Comparison of ENCODE assay signal across 8 mouse cellular contexts in the genomic region with DNA sequence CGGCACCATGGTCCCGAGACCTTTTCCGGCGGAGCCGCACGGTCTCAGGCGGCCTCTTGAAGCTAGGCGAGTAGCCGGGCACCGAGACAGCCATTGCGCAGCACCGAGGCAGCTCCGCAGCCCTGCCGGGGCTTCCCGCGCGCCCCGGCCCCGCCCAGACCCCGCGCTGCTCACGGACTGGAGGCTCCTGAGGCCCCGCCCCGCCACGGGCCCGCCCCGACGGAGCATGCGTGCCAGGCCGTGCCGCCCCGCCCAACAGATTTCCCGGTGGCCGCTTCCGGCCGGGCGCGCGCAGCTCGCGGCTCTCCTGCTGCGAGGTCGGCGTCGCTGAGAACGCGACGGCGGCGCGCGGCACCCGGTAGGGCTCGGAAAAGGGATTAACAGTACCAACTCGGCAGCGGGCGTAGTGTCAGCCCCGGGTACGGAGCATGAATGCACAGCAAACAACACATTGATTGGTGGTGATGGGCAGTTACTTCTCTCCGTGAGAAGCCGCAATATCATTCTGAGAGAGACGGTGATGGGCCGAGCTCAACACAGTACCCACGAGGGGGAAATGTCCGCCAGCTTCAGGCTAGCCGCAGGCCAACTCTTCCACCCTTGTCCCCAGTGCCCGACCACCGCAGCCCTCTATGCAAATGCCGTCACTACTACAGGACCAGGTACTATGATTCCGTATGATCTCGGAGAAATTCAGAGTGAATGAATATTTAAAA. TPM values are rescaled to one million over a fixed set of nuclear protein-coding genes. Genes with fewer than 3 reads are reported as not detected.
DNase-seq lines count a peak whose midpoint lies in the region; ATAC-seq and TF ChIP-seq lines count a peak whose summit lies in the region.

A gene (minus strand): TSS at position 152 of the 716 bp plus-strand sequence.

- H3K27me3 ChIP-seq in hindbrain, embryonic 10.5 days (ENCODE audit: insufficient read depth, poor library complexity, severe bottlenecking): no peaks in the 10 kb centered on the region
- H3K27me3 ChIP-seq in lung, embryonic 16.5 days (ENCODE audit: control insufficient read depth, insufficient read depth, low read depth, low read length): no peaks in the 10 kb centered on the region
- no peaks in the 10 kb centered on the region for H3K27me3 ChIP-seq in thymus, adult 2 months (ENCODE audit: control insufficient read depth, insufficient read depth, low read length)

- WGBS in hindbrain, embryonic 10.5 days: under 1% methylated on average over 71 of the region's 71 CpGs
- under 1% methylated on average over 56 of the region's 71 CpGs for WGBS in lung, embryonic 16.5 days
- WGBS in thymus, adult 2 months: 1% methylated on average over 71 of the region's 71 CpGs

- ATAC-seq in frontal cortex, adult (ENCODE audit: low TSS enrichment): peak; percentile 95
- peak; percentile 100 for ATAC-seq in lung, embryonic 16.5 days (ENCODE audit: low read depth)

- 0 out of 2 replicates have a peak, but pooled peaks have one; percentile 48 for TF ChIP-seq CTCF in thymus, adult 2 months (IDR thresholded peaks at IDR 0.05; ENCODE audit: borderline replicate concordance, control insufficient read depth, extremely low read depth, insufficient read depth, low read length, poor library complexity)

- H3K4me1 ChIP-seq in hindbrain, embryonic 10.5 days (replicated peaks): peaks cover 33% of the 10 kb centered on the region
- H3K4me1 ChIP-seq in lung, embryonic 16.5 days (replicated peaks; ENCODE audit: control insufficient read depth, insufficient read depth, low read length): peaks cover 16% of the 10 kb centered on the region
- peaks cover 13% of the 10 kb centered on the region for H3K4me1 ChIP-seq in thymus, adult 2 months (replicated peaks; ENCODE audit: control insufficient read depth, insufficient read depth, low read length)

- H3K9ac ChIP-seq in lung, embryonic 16.5 days (ENCODE audit: low read length): peak within 1 kb of the TSS; percentile 89

- H3K27ac ChIP-seq in hindbrain, embryonic 10.5 days: peak within 1 kb of the TSS; percentile 95
- H3K27ac ChIP-seq in lung, embryonic 16.5 days (ENCODE audit: low read length): peak within 1 kb of the TSS; percentile 65
- peak within 1 kb of the TSS; percentile 67 for H3K27ac ChIP-seq in thymus, adult 2 months (ENCODE audit: control insufficient read depth, insufficient read depth, low read length)

- H3K36me3 ChIP-seq in hindbrain, embryonic 10.5 days: peaks cover 33% of the 10 kb centered on the region
- peaks cover 8% of the 10 kb centered on the region; the same call in 1 of the 2 replicates for H3K36me3 ChIP-seq in lung, embryonic 16.5 days (ENCODE audit: control insufficient read depth, insufficient read depth, low read length)
- H3K36me3 ChIP-seq in thymus, adult 2 months (ENCODE audit: control insufficient read depth, insufficient read depth, low read length): peaks cover 5% of the 10 kb centered on the region; the same call in 1 of the 2 replicates

- peak within 1 kb of the TSS; percentile 88 for H3K4me3 ChIP-seq in hindbrain, embryonic 10.5 days
- peak within 1 kb of the TSS; percentile 91 for H3K4me3 ChIP-seq in lung, embryonic 16.5 days (ENCODE audit: low read length)
- H3K4me3 ChIP-seq in thymus, adult 2 months (ENCODE audit: control insufficient read depth, insufficient read depth, low read length): peak within 1 kb of the TSS; percentile 67

- peak; percentile 95 for DNase-seq in Muller cell, postnatal 12 days (ENCODE audit: inconsistent ontology term)
- DNase-seq in cerebellum, adult 9-10 months: peak; percentile 89
- peak; percentile 94 for DNase-seq in hindbrain, embryonic 10.5 days (ENCODE audit: low spot score)
- peak; percentile 93 for DNase-seq in layer of hippocampus, adult 9-11 months
- DNase-seq in ovary, adult 18-20 months (ENCODE audit: low spot score): peak; percentile 89
- peak; percentile 95 for DNase-seq in thymus, adult 2 months

- peak; percentile 82 for TF ChIP-seq POLR2A in thymus, adult 2 months (IDR thresholded peaks at IDR 0.05; ENCODE audit: control insufficient read depth, extremely low read depth, insufficient read depth, low read length, poor library complexity)

- H3K9me3 ChIP-seq in hindbrain, embryonic 10.5 days: no peaks in the 10 kb centered on the region
- no peaks in the 10 kb centered on the region for H3K9me3 ChIP-seq in lung, embryonic 16.5 days (ENCODE audit: control insufficient read depth, low read length)

- H3K4me2 ChIP-seq in lung, embryonic 16.5 days (ENCODE audit: low read depth, low read length): peak within 1 kb of the TSS; percentile 93

RNA-seq across cellular contexts. Expression of the gene that starts here (rescaled TPM):
- 32.9 and 34.6 TPM in 2 replicates for polyA plus RNA-seq in hindbrain, embryonic 10.5 days (2016; fragmentation: Nextera tagmentation; extraction: Ambion mirVana)
- 20.8 and 22.2 TPM in 2 replicates for polyA plus RNA-seq in lung, embryonic 16.5 days (2015; fragmentation: Nextera tagmentation; extraction: Ambion mirVana)
- polyA plus RNA-seq in thymus, adult 2 months (2012; rRNA removed): 19.5 and 28.8 TPM in 2 replicates

Comparison
In these comparisons a context has a peak if more than half of its experiments do, and no peak if none do; other contexts are left out.
1. Peak in every context shown above with its lines: DNase-seq, ATAC-seq, H3K4me3 ChIP-seq and H3K27ac ChIP-seq.